9 mouse cellular contexts compared by ENCODE assay signal in the genomic region with DNA sequence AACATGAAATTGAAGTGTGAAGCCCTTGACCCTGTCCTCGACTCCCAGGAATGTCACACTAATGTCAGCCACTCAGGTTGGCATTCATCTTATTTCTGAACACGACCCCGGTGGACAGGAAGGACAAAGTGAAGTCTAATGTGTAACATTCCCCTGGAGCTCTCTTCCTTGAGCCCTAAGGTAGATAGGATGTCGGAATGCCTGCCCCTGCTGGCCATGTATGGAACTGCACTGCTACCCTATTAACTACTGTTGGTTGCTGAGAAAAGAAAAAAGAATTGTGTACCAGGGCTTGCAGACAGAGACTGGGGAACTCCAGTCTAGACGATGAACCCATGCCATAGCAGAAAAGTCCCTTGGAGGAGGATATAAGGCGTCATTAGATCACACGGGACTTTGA.
A peak's percentile ranks its signal among the peaks of the same experiment; 100 is the strongest.
DNase-seq lines count a peak whose midpoint lies in the region; ATAC-seq and TF ChIP-seq lines count a peak whose summit lies in the region.
"Had no signal": no experiment of that assay in that cellular context is flagged by ENCODE, and none has a peak within 500 bp of the region (broad histone marks: within the 10 kb centered on the region; RNA-seq: fewer than 3 reads in every experiment).

No protein-coding gene starts in this region.

- no peak overlapping the region for H3K4me2 ChIP-seq in liver, postnatal 0 days (ENCODE audit: low read depth, low read length)

- H3K4me1 ChIP-seq in liver, postnatal 0 days (ENCODE audit: insufficient read depth) = no peaks in the 10 kb centered on the region

- H3K9me3 ChIP-seq in liver, postnatal 0 days (ENCODE audit: low read length) = no peaks in the 10 kb centered on the region

- H3K9ac ChIP-seq in liver, postnatal 0 days (replicated peaks) = no peak overlapping the region

- peak; percentile 52 for DNase-seq in gastrocnemius, adult 2 months
- no peak for DNase-seq in gastrocnemius, postnatal 25 days
- DNase-seq in ovary, postnatal 36 days (ENCODE audit: low spot score) = peak; percentile 21
- DNase-seq in ovary, adult 18-20 months (ENCODE audit: low spot score) = no peak
- DNase-seq in cerebellum, adult 8-10 months = peak; percentile 67
- peak; percentile 19 for DNase-seq in gastrocnemius, postnatal 14 days
- DNase-seq in liver, postnatal 0 days = peak; percentile 51
- peak; percentile 62 for DNase-seq in thymus, postnatal 4 days

- no peaks in the 10 kb centered on the region for H3K27me3 ChIP-seq in liver, postnatal 0 days (ENCODE audit: insufficient read depth, low read length)

- ATAC-seq in liver, postnatal 0 days = no peak

- H3K27ac ChIP-seq in gastrocnemius, adult 2 months = peak overlapping the region; percentile 75
- no peak overlapping the region for H3K27ac ChIP-seq in liver, postnatal 0 days (ENCODE audit: low read depth)

- intact Hi-C loops in gastrocnemius, adult 2 months (cut with DNase I) = loop anchor here (1.0 kb wide), 1 partner anchor 53 kb away; no protein-coding TSS in a partner anchor
- intact Hi-C loops in gastrocnemius, postnatal 14 days (cut with DNase I; ENCODE audit: low total_unique reads) = loop anchor here (10.0 kb wide), 1 partner anchor 278 kb away; no protein-coding TSS in a partner anchor

- no peak for TF ChIP-seq EP300 in liver, postnatal 0 days (IDR thresholded peaks at IDR 0.05; ENCODE audit: low read depth)

- no peaks in the 10 kb centered on the region for H3K36me3 ChIP-seq in liver, postnatal 0 days (replicated peaks; ENCODE audit: insufficient read depth, low read length)
- H3K36me3 ChIP-seq: G1E had no signal

- peak; percentile 87 for TF ChIP-seq CTCF in gastrocnemius, adult 2 months (IDR thresholded peaks at IDR 0.05)
- peak; percentile 85 for TF ChIP-seq CTCF in liver, postnatal 0 days (IDR thresholded peaks at IDR 0.05; ENCODE audit: low read depth)

- WGBS in liver, postnatal 0 days (ENCODE audit: insufficient replicate concordance) = 27% methylated on average over 7 of the region's 7 CpGs

- no peak overlapping the region for H3K4me3 ChIP-seq in gastrocnemius, adult 2 months
- no peak overlapping the region for H3K4me3 ChIP-seq in liver, postnatal 0 days (ENCODE audit: low read depth, low read length)

Comparison
In these comparisons a context has a peak if more than half of its experiments do, and no peak if none do; other contexts are left out.
1. DNase-seq: peak in gastrocnemius, adult 2 months (single experiment), ovary, postnatal 36 days (single experiment), cerebellum, adult 8-10 months (single experiment), gastrocnemius, postnatal 14 days (single experiment), liver, postnatal 0 days (single experiment) and thymus, postnatal 4 days (single experiment); none in gastrocnemius, postnatal 25 days (single experiment) and ovary, adult 18-20 months (single experiment).